Mouse (Mus musculus) layer of hippocampus, postnatal 14 days (tissue): ENCODE measurements at regions not wholly inside any gene's neighbourhood (a gene's known extent, or its start where the extent isn't known, plus 50 kb on each side); places are given as distances from the start of the nearest gene placed in this dataset.

Experiments used
- DNase-seq, 2 experiments: peaks; one replicate each; pipeline ENCODE4 v3.0.0; 2021 to 2022; ENCODE audit warnings: low spot score in 2 of 2, mixed read lengths in 1 of 2

- no peak for DNase-seq
Observed at GRCm38 (mm10) chr14:18127385-18127784, 111.5 kb downstream of the Nr1d2 start.

- peak; percentile 21 to 50 for DNase-seq
Observed at GRCm38 (mm10) chr14:18106901-18107789, 131.8 kb downstream of the Nr1d2 start.

GRCm38 (mm10) chr14:18105606-18106005, 133.3 kb downstream of the Nr1d2 start:
- no peak for DNase-seq

- no peak for DNase-seq
Observed at GRCm38 (mm10) chr14:18100195-18100594, 138.7 kb downstream of the Nr1d2 start.
